Mouse (Mus musculus) frontal cortex, postnatal 10 days (tissue): Measurements from ENCODE around the gene Mgrn1.

ENCODE experiments used
- DNase-seq, 2 experiments: peaks; one replicate each; pipeline ENCODE4 v3.0.0; 2022; ENCODE audit warnings: low spot score in 2 of 2, mixed read lengths in 1 of 2

Mgrn1 gene

DNA sequence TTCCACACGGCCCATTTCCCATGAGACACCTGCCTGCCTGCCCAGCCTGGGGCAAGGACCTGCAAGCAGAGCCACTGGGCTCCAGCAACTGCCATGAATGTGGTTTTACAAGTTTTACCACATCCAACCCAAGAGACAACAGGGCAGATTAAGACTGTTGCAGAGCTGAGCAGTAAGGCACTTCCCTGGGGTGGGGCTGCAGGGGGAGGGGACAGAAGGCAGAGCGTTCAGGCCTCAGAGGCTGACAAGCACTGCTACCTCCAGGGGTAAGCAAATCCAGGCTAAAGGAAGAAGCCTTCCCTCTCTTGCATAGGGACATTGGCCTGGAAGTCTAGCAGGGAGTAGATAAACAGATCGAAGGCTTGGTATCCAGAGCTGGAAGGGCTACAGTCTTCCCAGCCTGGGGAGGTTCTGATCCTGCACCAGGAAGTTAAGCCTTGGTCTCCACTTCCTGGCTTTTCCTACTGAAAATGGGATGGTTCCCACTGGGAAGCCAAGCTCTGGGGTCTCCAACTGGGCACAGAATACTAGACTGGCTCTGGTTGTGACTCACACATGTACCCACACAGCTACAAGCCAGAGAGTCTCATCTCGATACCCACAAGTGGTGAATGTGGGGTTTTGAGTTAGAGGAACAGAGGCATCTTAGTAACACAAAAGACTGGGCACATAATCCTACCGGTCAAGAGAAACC lies 7.7 kb upstream of the Mgrn1 start:
- no peak for DNase-seq

DNA sequence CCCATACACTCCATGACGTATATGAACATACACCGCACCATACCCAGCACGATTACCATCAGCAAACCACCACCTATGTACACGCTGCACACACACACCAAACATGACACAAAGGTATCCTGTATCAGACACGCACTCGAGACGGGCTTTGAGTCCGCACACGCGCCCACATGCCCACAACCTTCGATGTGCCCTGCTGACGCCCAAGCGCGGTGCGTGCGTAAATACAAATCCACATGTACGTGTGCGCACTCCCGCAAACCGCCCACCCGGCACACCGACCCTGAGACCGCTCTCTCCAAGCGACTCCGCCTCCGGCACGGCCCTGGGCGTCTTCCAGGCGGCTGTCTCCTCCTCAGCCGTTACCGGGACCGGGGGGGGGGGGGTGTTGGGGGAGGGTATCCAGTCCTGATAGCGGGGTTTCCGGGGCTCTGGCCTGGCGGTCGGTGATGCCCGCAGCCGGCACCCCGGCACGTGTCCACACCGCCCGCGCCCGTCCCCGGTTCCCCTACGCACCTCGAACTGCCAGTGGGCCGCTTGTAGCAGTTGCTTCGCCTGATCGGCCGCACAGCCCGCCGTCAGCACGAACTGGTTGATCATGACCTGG lies 6.8 kb upstream of the Mgrn1 start:
- peak in 1 of 2 experiments; percentile 54 for DNase-seq

DNA sequence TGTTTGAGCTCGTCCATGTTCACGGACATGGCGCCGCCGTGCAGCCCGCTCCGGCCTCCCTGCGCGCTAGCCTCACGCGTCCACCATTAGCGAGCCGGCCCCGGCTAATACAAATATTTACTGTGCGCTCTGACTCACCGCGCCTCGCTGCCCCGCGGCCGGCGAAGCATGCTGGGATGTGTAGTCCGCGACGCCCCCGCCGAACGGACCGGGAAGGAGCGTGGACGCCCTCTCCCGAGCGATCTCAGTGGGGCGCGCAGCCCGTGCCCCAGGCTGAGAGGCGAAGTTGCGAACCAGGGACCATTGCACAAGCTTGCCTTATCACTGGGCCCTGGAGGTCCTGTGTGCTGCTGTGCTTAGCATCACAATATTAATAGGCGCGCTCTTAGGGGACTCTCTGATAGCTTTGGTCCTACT lies 6.3 kb upstream of the Mgrn1 start:
- peak; percentile 83 to 89 for DNase-seq

DNA sequence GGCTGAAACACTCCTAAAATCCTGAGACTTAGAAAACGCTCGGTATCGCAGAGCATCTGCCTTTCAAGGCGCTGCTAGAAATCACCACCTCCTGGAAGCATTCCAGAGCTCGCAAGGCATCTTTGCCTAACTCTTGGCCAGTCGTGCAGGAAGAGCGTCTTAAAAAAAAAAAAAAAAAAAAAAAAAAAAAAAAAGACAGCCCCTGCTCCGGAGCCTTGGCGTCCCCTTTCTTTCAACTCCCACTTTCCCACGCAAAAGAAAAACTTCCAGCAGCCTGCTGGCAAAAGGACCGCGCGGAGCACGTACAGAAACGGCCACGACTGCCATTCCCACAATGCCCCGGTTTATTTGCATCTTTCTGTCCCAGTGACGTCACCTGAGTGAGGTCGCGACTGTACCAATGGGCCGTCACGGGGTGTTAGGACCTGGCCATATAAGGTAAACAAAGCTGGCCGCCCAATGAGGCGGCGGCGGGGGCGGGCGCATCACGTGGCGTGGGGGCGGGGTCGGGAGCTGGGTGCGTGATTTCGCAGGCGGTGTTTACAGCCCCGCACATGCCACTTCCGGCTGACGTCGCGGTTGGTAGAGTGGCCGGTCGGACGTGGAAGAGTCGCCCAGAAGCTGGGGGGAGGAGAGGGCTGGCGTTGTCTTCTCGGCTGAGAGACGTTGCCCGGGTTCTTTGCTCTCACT lies 5.8 kb upstream of the Mgrn1 start, which contains the start of gene Ubald1:
Gene Ubald1 (minus strand): TSS at position 180 of the 690 bp plus-strand sequence.
- DNase-seq: peak; percentile 97 to 99

DNA sequence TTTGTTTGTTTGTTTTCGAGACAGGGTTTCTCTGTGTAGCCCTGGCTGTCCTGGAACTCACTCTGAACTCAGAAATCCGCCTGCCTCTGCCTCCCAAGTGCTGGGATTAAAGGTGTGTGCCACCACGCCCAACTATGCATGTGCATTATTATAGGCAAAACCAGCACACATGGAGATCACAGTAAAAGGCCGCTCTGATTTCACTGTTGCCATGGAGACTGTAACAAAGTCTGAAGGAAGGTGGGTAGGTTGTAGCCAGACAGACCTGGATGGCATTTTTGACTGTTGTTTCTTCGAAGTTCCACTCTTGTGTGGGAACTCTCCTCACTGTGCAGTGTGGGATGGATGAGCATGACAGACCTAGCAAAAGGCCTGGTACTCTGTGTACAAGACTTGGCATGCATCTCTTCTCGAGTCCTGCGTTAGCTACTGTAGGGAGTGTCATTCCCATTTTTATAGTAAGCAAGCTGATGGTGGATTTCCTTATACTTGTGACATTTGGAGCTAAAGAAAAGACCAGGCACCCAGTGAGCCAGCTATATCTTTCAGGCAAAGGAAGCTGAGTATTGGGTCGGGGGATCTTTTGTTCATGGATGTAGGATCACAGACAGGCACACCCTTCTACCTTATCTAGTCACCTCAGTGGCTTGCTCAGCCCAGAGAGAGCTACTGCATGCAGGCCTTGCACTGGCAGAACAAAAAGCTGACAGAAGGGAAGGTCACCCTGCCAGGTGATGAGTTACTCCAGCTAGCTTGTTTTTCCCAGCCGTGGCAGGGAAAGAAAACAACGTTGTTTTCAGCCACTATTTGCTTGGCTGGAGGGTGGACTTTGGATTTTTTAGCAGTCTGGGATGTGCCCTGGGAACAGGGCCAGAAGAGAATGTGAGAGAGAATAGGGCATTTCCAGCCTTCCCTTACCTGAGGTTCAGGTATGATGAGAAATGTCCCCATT lies 4.4 kb upstream of the Mgrn1 start:
- no peak for DNase-seq

DNA sequence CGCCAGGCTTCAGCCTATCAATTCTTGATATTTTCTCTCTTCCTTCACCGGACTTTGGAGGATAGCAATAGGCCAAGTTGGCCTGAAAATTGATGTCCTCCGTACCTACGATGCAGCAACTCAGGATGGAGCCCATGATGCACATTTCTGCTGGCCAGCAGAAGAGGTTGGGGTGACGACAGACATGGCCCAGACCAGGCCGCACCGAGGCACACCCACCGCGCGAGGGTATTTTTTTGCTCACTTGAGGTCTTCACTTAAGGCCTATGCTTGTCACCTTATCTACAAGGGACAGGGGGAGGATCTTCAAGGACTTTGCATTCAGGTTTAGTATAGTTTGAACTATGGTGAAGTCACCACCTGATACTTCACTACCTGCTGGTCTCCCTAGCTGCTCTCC lies 1.1 kb upstream of the Mgrn1 start:
- no peak for DNase-seq

DNA sequence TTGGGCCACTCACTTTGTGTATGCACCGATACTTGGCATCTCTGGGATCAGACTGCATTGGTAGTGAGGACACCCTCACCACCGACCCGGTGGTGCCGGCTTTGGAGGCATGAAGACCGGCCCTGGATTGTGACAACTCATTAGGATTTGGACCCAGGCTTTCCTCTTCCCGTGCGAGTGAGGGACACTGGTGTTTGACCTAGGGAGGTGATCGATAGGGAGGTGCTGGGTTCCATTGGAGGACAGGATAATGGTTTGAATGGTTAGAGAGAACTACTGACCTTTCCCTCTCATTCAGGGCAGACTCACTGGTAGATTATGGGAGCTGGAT lies 606 bp downstream of the Mgrn1 start:
- DNase-seq: no peak

DNA sequence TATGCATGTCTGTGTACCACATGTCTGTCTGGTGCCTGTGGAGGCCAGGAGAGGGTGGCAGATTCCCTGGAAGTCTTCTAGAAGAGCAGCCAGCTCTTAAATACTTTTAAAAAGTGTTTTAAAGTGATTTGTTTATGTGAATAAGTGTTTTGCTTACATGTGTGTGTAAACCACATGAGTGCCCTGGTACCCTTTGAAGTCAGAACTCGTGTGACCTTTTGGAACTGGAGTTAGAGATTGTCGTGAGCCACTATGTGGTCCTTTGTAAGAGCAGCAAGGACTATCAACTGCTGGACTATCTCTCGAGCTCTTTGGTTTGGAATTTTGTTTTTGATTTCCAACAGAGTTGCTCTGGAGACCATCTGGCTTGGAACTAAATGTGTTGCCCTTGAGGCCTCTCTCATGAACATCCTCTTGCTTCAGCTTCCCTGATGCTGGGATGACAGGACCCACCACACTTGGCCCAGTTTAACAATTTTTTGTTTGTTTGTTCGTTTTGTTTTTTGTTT lies 4.2 kb downstream of the Mgrn1 start:
- no peak for DNase-seq

DNA sequence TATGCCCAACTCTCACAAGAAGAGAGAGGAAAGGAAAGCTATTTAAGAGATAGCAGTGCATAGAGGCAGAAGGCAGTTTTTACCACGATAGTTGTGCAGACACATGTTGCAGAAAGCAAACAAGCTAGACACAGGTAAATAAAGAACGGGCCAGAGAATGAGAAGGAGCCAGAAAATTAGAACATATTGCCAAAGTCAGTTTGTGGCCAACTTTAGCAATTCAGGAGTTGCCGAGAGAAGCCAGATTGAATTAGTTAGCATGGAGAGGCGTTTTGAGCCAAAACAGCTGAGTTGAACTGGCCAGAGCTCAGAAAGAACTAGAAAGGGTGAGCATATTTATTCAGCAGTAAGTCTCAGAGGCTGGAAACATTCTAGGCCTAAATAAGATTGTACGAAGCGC lies 6.1 kb downstream of the Mgrn1 start:
- DNase-seq: no peak

DNA sequence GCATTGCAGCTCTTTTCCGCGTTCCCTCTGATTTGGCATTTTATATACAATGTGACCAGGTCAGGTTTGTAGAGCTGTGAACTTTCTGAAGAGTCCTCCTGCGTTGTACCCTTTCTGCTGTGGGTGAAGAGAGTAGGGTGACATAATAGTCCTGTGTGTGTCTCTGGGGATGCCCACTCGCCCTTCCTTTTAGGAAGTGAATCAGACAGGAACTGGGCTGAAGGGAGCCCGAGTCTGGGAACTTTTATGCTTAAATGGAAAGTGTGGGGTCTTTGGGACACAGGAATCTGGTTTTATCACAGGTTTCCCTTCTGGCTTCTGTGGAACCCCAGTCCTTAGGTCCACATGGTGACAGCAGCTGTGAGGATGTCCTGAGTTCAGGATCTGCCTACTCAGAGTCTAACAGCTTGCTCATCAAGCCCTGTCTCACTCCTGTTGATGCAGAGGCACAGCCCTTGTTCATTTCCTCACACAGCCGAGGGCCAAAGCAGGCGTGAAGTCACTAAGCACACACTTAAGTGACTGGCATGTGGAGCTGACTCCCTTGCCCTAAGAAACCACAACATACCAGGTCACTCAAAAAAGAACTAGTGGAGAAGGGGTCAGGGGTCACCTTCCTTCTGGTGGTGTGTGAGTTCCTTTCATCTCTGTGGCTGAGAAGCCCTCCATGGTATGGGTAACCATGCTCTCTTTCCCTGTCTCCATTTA lies 8.3 kb downstream of the Mgrn1 start:
- DNase-seq: no peak

DNA sequence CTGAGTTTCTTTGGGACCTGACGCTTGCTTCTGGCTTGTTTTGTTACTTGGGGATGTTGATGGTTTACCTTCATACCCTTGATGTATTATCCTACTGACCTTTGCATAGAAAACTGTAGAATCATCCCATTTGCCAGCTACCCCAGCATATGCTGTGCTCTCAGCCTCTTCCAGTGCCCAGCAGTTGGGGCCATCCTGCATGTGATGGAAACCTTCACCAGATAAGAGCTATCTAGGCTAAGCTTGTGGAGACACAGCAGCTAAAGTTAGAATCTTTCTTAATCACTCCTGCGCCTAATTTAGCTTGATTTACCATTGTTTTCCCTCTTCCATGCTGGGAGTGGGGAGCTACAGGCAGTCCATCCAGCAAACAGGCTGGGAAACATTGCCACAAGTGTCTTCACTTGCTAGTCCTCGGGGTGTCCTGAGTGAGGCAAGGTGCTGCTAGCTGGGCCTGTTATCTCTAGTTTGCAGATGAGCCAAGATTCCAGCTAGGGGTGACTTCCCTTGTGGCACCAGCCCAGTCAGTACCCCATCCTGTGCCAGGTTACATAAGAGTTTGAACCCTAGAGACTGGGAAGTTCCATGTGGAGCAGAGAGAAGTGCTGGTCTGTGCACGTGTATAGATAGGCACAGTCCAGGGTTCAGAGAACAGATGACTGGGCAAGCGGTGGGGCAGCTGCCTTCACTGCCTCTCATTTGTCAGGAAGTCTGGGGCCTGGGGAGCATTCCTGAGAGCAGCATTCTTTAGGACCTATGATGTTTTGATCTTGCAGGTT lies 10.4 kb downstream of the Mgrn1 start:
- no peak for DNase-seq

DNA sequence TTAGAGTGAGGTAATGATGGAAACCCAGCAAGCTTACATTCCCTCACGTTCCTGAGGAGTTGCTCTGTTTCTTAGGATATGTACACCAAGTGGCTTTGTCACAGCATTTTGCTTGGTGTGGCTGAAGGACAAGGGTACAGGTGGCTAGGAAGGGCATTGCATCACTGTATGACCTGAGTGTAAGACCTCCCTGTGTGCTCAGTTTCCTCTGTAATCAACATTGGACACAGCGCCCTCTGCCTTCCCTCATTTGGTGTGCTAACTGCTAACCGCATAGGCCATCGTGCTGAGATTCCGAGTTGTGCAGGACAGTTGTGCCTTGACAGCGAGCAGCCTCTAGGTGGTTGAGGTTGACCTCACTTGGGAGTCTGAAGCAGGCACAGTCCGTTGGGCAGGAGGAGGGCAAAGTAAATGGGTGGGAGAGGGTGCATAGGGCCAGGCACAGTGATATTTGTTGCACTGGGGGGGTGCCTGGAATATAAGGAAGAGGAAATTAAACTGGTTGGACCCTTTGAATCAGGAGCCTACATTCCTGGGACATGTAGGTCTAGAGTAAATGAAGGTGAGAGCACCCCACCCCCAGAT lies 11.2 kb downstream of the Mgrn1 start:
- DNase-seq: no peak

DNA sequence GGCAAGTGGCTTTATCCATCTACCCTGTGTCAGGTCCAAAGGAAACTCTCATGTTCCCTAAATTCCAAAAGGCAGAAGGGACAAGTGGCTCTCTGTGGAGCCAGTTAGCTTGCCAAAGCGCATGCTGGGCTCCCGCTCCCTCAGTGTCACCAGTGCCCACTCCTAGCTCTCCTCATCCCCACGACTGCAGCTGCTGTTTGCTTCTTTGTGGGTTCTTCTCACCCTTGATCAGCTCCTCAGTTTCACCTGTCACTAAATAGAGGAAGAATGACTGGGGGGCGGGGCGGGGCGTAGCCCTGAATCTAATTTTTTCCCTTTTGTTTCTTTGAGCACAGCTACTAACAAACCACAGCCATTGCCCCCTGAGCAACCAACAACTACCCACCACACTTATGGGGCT lies 12.8 kb downstream of the Mgrn1 start:
- no peak for DNase-seq

DNA sequence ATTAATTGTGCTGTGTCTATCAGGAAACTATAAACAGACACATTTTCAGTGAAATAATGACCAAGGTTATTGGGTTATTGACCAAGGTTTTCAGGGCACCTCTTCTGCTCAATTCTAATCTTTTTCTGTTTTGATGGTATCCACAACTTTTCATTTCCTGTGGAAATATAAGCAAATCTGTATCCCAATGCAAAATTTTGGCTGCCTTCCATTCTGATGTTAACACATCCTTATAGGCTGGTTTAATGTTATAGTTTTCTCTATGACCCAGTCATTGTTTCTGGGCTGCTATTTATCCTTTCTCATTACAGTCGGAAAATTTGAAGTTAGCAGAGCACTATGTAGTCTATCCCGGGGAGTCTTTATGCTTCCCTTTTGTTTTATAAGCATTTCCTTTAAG lies 13.7 kb downstream of the Mgrn1 start:
- DNase-seq: no peak

DNA sequence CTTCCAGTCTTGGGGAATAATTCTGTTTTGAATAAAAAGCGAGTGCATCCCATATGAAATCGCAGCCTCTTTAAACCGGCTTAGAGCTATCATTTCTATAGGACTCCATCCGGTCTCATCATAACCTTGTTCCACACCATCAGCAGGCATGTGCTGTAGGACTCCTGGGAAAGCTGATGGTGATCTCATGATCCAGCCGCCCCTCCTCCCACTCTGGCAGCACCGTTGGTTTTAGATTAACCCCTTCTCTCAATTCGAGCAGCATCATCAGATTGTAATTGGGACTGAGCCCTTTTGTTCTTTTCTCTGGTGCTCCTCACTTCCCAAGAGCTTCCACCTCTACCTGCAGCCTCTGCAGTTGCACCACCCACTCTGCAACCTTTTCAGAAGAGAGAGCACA lies 15.1 kb downstream of the Mgrn1 start:
- DNase-seq: no peak

DNA sequence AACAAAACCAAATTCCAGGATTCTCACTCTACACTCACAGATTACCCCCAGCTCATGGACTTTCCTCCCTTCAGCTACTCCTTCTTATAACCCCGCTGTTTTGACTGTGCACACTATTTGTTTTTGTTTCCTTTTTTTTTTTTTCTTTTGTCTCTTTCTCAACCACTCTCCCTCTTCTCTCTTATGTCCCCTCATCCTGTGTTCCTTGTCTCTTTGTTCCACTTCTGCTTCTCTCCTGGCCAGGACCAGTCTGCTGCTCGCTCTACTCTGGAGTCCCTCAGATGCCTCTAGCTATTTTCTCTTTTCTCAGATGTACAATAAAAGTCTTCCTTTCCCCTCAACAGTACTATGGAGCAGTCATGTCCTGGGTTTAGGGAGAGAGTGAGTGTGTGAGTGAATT lies 16.3 kb downstream of the Mgrn1 start:
- DNase-seq: no peak

DNA sequence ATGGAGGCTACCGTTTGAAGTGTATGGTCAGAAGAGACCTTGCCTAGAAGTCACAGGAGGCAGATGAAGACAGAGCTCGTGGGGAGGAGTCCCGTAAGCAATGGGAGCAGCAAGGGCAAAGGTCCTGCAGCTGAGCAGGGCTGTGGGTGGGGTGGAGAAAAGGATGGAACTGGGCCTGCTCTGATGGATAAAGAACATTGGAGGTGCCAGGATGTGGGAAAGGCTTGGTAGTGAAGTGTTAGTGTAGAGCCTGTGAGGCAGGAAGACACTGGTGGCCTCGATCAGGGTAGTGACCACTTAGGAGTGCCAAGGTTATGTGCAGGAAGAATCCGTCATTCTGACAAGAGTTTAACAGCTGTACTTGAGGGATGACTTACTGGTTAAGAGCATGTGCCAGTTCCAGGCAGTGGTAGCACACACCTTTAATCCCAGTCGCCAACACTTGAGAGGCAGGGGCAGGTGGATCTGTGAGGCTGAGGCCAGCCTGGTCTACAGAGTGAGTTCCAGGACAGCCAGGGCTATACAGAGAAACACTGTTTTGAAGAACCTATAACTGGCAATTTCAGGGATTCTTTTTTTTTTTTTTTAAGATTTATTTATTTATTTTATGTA lies 17.5 kb downstream of the Mgrn1 start:
- DNase-seq: no peak

DNA sequence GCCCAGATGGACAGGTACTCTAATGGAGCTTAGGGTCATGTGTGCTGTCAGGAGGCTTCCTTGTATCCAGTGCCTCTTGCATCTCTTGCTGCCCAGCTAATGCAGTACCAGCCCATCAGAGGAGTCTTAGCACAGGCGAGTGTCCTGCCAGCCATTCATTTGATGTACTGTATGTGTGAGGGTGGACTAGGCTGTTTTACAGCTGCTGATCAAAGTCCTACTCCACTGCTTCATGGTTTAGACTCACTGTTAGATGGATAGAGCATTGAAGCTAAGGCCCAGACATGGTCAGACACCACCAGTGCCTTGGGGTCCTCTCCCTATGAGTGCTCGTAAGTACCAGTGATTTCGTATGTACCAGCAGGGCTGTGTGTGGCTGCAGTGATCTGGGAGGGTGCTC lies 18.8 kb downstream of the Mgrn1 start:
- no peak for DNase-seq

DNA sequence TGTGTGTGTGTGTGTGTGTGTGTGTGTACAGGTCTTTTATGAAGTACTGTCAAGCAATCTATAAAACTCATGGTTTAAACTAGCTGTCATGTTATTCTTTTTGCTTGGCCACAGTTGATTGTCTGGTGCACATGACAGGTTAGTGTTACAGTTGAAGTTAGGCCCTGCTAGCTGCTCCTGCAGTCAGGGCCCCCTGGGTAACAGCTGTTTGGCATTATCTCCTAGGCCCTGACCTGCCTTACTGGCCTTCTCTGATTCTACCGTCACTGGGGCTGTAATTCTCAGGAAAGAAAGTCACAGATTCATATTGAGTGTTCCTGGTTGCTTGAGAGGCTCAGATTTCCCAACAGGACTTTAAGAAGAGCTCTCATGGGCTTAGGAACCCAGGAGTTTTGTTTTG lies 19.5 kb downstream of the Mgrn1 start:
- DNase-seq: no peak

DNA sequence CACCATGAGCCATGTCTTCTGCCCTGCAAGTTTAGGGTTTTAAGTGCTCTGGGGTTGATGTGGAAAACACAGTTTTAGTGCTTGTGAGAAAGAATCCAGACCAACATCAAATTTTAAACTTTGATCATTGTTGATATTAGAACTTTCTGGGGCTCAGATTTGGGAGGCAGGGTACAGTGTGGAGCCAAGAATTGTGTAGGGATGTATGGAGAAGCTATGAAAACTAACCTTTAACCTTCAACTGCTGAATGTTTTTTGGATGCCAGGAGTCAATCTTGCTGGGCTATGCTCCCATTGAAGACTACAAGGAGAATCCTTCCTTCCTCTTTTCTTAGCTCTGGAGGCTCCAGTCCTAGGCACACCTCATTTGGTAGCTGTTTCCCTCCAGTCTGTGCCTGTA lies 20.5 kb downstream of the Mgrn1 start:
- no peak for DNase-seq
